ENCODE assay signal across 22 mouse cellular contexts in the genomic region with DNA sequence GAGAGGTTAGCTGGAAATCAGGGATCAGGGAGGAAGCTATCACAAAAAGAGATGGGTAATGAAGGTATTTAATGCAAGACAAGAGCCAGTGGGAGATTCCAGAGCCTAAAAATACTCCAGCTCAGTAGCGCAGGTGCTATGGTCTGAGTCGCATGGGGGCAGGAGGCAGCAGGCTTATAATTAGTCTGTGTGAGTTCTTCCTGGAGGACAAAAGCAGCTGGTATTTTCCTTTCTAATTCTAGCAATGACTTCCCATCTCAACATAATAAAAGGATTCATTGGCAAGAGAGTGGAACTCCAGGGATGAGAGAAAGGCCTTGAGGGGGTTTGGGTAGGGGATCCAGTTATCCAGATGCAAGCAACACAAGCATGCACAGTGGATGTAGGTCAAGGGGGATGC.
DNase-seq lines count a peak whose midpoint lies in the region; ATAC-seq and TF ChIP-seq lines count a peak whose summit lies in the region.
"Had no signal": no experiment of that assay in that cellular context is flagged by ENCODE, and none has a peak within 500 bp of the region (broad histone marks: within the 10 kb centered on the region; RNA-seq: fewer than 3 reads in every experiment).

No protein-coding gene starts in this region.

- no peak overlapping the region for H3K4me2 ChIP-seq in midbrain, postnatal 0 days (ENCODE audit: low read depth, low read length, poor library complexity, severe bottlenecking)
- no peak overlapping the region for H3K4me2 ChIP-seq in midbrain, embryonic 14.5 days (ENCODE audit: low read length)
- H3K4me2 ChIP-seq: forebrain, embryonic 15.5 days; hindbrain, embryonic 13.5 days; lung, embryonic 14.5 days; midbrain, embryonic 12.5 days; stomach, embryonic 15.5 days had no signal

- DNase-seq in layer of hippocampus, adult 11-12 months (ENCODE audit: low spot score): peak; percentile 13
- DNase-seq in layer of hippocampus, postnatal 25 days (ENCODE audit: extremely low spot score in 1 of 2, low spot score in 1 of 2): no peak
- peak; percentile 14 for DNase-seq in midbrain, postnatal 0 days (ENCODE audit: low spot score)
- no peak for DNase-seq in midbrain, embryonic 14.5 days
- DNase-seq in WW6 (ENCODE audit: low read depth, low spot score) (peak; percentile 24), MN1 (ENCODE audit: low spot score) (no peak)
- no peak for DNase-seq in heart, postnatal 4 days
- DNase-seq: adrenal gland, postnatal 25 days; cerebellum, adult 11 months; cerebellum, adult 9-11 months; gastrocnemius, postnatal 36 days; heart, adult 2 months; kidney, adult 2 months; lung, embryonic 14.5 days; thymus, adult 18-20 months had no signal

- no peak for TF ChIP-seq CTCF in midbrain, postnatal 0 days (IDR thresholded peaks at IDR 0.05)

- no peak overlapping the region for H3K27ac ChIP-seq in midbrain, postnatal 0 days (ENCODE audit: low read depth, low read length)
- H3K27ac ChIP-seq in midbrain, embryonic 14.5 days (replicated peaks; ENCODE audit: low read depth, low read length): no peak overlapping the region
- H3K27ac ChIP-seq: embryonic facial prominence, embryonic 10.5 days; forebrain, embryonic 15.5 days; heart, adult 2 months; hindbrain, embryonic 13.5 days; kidney, postnatal 0 days; liver, embryonic 14.5 days; midbrain, embryonic 12.5 days; stomach, embryonic 15.5 days had no signal

- WGBS in midbrain, postnatal 0 days: 35% methylated on average over 2 of the region's 2 CpGs
- WGBS in midbrain, embryonic 14.5 days: 50% methylated on average over 2 of the region's 2 CpGs

- H3K9me3 ChIP-seq in midbrain, postnatal 0 days (ENCODE audit: low read length): no peaks in the 10 kb centered on the region
- no peaks in the 10 kb centered on the region for H3K9me3 ChIP-seq in midbrain, embryonic 14.5 days (ENCODE audit: control insufficient read depth, low read length)
- H3K9me3 ChIP-seq: embryonic facial prominence, embryonic 10.5 days; forebrain, embryonic 15.5 days; hindbrain, embryonic 13.5 days; midbrain, embryonic 12.5 days; stomach, embryonic 15.5 days had no signal

- H3K9ac ChIP-seq in midbrain, postnatal 0 days (replicated peaks; ENCODE audit: low read length, poor library complexity, severe bottlenecking): no peak overlapping the region
- no peak overlapping the region for H3K9ac ChIP-seq in midbrain, embryonic 14.5 days (replicated peaks; ENCODE audit: low read length)
- H3K9ac ChIP-seq: forebrain, embryonic 15.5 days; hindbrain, embryonic 13.5 days; liver, embryonic 14.5 days; lung, embryonic 14.5 days; midbrain, embryonic 12.5 days; stomach, embryonic 15.5 days had no signal

- no peak for ATAC-seq in midbrain, postnatal 0 days (ENCODE audit: low FRiP score)
- no peak for ATAC-seq in midbrain, embryonic 14.5 days (ENCODE audit: low FRiP score, low TSS enrichment)
- ATAC-seq: forebrain, embryonic 15.5 days had no signal

- no peaks in the 10 kb centered on the region for H3K27me3 ChIP-seq in midbrain, postnatal 0 days (ENCODE audit: insufficient read depth, low read length)
- no peaks in the 10 kb centered on the region for H3K27me3 ChIP-seq in midbrain, embryonic 14.5 days (ENCODE audit: control insufficient read depth, insufficient read depth, low read length)
- H3K27me3 ChIP-seq: forebrain, embryonic 15.5 days; hindbrain, embryonic 13.5 days; midbrain, embryonic 12.5 days; stomach, embryonic 15.5 days had no signal

- H3K4me3 ChIP-seq in midbrain, postnatal 0 days (ENCODE audit: low read depth, low read length): no peak overlapping the region
- no peak overlapping the region for H3K4me3 ChIP-seq in midbrain, embryonic 14.5 days (replicated peaks; ENCODE audit: low read depth, low read length)
- H3K4me3 ChIP-seq: embryonic facial prominence, embryonic 10.5 days; forebrain, embryonic 15.5 days; heart, adult 2 months; hindbrain, embryonic 13.5 days; midbrain, embryonic 12.5 days; stomach, embryonic 15.5 days had no signal

- H3K4me1 ChIP-seq in midbrain, postnatal 0 days (ENCODE audit: insufficient read depth, low read length): no peaks in the 10 kb centered on the region
- H3K4me1 ChIP-seq in midbrain, embryonic 14.5 days (ENCODE audit: control insufficient read depth, insufficient read depth, low read length): no peaks in the 10 kb centered on the region
- H3K4me1 ChIP-seq: embryonic facial prominence, embryonic 10.5 days; forebrain, embryonic 15.5 days; hindbrain, embryonic 13.5 days; midbrain, embryonic 12.5 days; stomach, embryonic 15.5 days had no signal

- no peaks in the 10 kb centered on the region for H3K36me3 ChIP-seq in midbrain, postnatal 0 days (ENCODE audit: insufficient read depth, low read length)
- no peaks in the 10 kb centered on the region for H3K36me3 ChIP-seq in midbrain, embryonic 14.5 days (ENCODE audit: control insufficient read depth, insufficient read depth, low read length)
- H3K36me3 ChIP-seq: embryonic facial prominence, embryonic 10.5 days; forebrain, embryonic 15.5 days; hindbrain, embryonic 13.5 days; midbrain, embryonic 12.5 days; stomach, embryonic 15.5 days had no signal

Comparison
In these comparisons a context has a peak if more than half of its experiments do, and no peak if none do; other contexts are left out.
1. DNase-seq: peak in layer of hippocampus, adult 11-12 months (single experiment), midbrain, postnatal 0 days (single experiment) and WW6 (single experiment); none in layer of hippocampus, postnatal 25 days (0 of 2), midbrain, embryonic 14.5 days (single experiment), heart, postnatal 4 days (single experiment) and MN1 (single experiment).